Mouse (Mus musculus) granulocyte monocyte progenitor cell, adult 5-6 weeks (primary cell): ENCODE data around the gene Snrpf. TPM values are rescaled to one million over a fixed set of nuclear protein-coding genes. Genes with fewer than 3 reads are reported as not detected.

Experiments
- ATAC-seq: replicated peaks from 2 replicates; pipeline ENCODE4 v1.8.0; 2016; ENCODE audit warnings: mild to moderate bottlenecking, moderate TSS enrichment, inconsistent platforms; ENCODE audit not compliant: poor library complexity, severe bottlenecking
- total RNA-seq, 2 experiments: library from RNA; stranded (forward) in 1 of 2; stranded (reverse) in 1 of 2; fragments of 200-712, 200-1000 nt in 1 of 2; fragments of >200 nt in 1 of 2; fragmentation: Nextera tagmentation in 1 of 2; gene quantifications; 2 replicates each; pipeline ENCODE4 v1.2.3; 2014 to 2017

Gene Snrpf
- total RNA-seq, 2 experiments from 2014 or later, result 215 to 253 TPM

DNA sequence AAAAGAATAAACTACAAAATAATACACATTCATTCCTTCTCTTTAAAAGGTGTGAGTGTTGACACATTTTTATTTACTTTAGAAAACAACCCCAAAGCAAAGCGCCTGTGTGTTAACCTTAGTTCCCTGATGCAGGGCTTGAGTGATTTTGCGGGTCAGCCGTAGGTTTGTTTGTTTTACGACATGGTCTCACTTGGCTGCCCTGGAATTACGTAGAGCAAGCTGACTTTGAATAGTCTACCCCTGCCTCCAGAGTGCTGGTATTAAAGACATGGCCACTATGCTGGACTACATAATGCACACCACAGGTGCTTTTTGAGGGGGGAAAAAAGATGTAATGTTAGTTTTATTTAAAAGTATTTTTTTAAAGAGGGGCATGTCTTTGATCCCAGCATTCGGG lies 50.7 kb downstream of the Snrpf start:
- ATAC-seq, result no peak

DNA sequence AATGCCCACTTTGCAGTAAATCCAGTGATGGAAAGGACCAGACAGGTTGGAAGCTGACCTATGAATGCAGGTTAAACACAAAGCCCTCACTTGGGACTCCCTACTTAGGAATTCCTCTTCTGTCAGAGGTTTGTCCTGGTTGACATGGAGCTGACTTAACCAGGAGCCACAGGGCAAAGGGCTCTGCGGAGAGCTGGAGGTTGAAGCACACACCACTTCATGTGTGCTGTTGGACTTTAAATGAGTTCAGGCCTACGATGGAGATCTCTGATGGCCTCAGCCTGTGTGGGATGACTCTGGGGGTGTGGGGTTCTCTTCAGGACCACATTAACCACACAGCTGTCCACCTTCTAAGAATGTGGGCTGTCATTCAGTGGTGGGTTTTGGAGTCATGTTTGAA lies 51.2 kb downstream of the Snrpf start:
- no peak for ATAC-seq

Other genes with a start within 250 kb of the Snrpf start
- 753 and 1,014 TPM in 2 replicates for gene Lta4h, start 136.3 kb downstream of the Snrpf start, total RNA-seq (2014; fragmentation: Nextera tagmentation)
- gene Lta4h, start 136.3 kb downstream of the Snrpf start, total RNA-seq (2017), result 752 and 880 TPM in 2 replicates
- gene Hal, start 100.9 kb downstream of the Snrpf start, total RNA-seq (2014; fragmentation: Nextera tagmentation), result 0.51 and 2.0 TPM in 2 replicates
- gene Hal, start 100.9 kb downstream of the Snrpf start, total RNA-seq (2017), result 0.57 and 1.2 TPM in 2 replicates
- gene Amdhd1, start 49.7 kb downstream of the Snrpf start, total RNA-seq (2014; fragmentation: Nextera tagmentation), result not detected in 2 replicates
- gene Amdhd1, start 49.7 kb downstream of the Snrpf start, total RNA-seq (2017), result 0.65 TPM in 1 of 2 replicates, not detected in the other
- 0.13 TPM in 1 of 2 replicates, not detected in the other for gene Ccdc38, start 49.1 kb downstream of the Snrpf start, total RNA-seq (2014; fragmentation: Nextera tagmentation)
- gene Ccdc38, start 49.1 kb downstream of the Snrpf start, total RNA-seq (2017), result 0.26 and 2.6 TPM in 2 replicates
- gene Ntn4, start 51.0 kb upstream of the Snrpf start, total RNA-seq (2014; fragmentation: Nextera tagmentation), result not detected in 2 replicates
- gene Ntn4, start 51.0 kb upstream of the Snrpf start, total RNA-seq (2017), result not detected in 2 replicates
- 1.3 and 1.6 TPM in 2 replicates for gene Usp44, start 241.8 kb upstream of the Snrpf start, total RNA-seq (2014; fragmentation: Nextera tagmentation)
- gene Usp44, start 241.8 kb upstream of the Snrpf start, total RNA-seq (2017), result 1.6 and 2.9 TPM in 2 replicates